Mouse (Mus musculus): ENCODE measurements around the gene Yars. TPM values are rescaled to one million over a fixed set of nuclear protein-coding genes. Genes with fewer than 3 reads are reported as not detected.
A peak's percentile ranks its signal among the peaks of the same experiment; 100 is the strongest.
"Not testable (repeated sequence)": the region's sequence is repeated elsewhere in the genome, so short reads cannot be mapped to it uniquely, and the experiment has no call there.

Yars gene
- polyA plus RNA-seq, 1 experiment, result not detected

GRCm38 (mm10) chr4:129206792-129207191 is 17.2 kb downstream of the Yars start:
- 94% methylated on average over 8 of the region's 8 CpGs for WGBS
- Histone ChIP-seq H3K27ac (ENCODE audit: insufficient read depth, low read depth, low read length) (no peak overlapping the region), H3K4me3 (ENCODE audit: insufficient read depth, low read depth, low read length) (no peak overlapping the region), H3K4me1 (ENCODE audit: control insufficient read depth, insufficient read depth, low read length) (peaks cover 3% of the 10 kb centered on the region)
- TF ChIP-seq POLR2A (IDR thresholded peaks at IDR 0.05; ENCODE audit: insufficient read depth, low read depth, low read length) (no peak), CTCF (IDR thresholded peaks at IDR 0.05; ENCODE audit: insufficient read depth, low read depth, low read length) (no peak)

DNA sequence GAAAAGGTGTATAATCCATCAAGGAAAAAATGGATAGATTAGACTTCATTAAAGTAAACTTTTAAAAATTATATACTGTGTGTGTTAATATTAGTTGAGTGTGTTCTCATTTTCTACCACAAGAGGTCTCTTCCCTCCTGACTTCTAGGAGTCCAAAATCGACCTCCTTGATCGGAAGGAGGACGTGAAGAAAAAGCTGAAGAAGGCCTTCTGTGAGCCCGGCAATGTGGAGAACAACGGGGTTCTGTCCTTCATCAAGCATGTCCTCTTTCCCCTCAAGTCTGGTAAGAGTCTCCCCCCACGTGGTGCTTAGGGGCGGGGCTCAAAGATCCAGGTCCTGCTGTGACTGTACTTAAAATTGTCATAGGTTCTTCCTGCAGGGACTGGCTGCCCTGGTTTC is 19.9 kb downstream of the Yars start:
- peaks cover under 1% of the 10 kb centered on the region for H3K4me1 ChIP-seq (ENCODE audit: control insufficient read depth, insufficient read depth, low read length)
- 39% methylated on average over 7 of the region's 7 CpGs for WGBS
- H3K4me3 ChIP-seq (ENCODE audit: insufficient read depth, low read depth, low read length), result no peak overlapping the region
- no peak overlapping the region for H3K27ac ChIP-seq (ENCODE audit: insufficient read depth, low read depth, low read length)
- 0 out of 2 replicates have a peak, but pooled peaks have one; percentile 29 for TF ChIP-seq CTCF (IDR thresholded peaks at IDR 0.05; ENCODE audit: insufficient read depth, low read depth, low read length)
- no peak for TF ChIP-seq POLR2A (IDR thresholded peaks at IDR 0.05; ENCODE audit: insufficient read depth, low read depth, low read length)

- Histone ChIP-seq H3K27ac (ENCODE audit: insufficient read depth, low read depth, low read length) (no peak overlapping the region), H3K4me3 (ENCODE audit: insufficient read depth, low read depth, low read length) (no peak overlapping the region), H3K4me1 (ENCODE audit: control insufficient read depth, insufficient read depth, low read length) (no peaks in the 10 kb centered on the region; the same call in 1 of the 2 replicates)
- TF ChIP-seq CTCF (IDR thresholded peaks at IDR 0.05; ENCODE audit: insufficient read depth, low read depth, low read length) (no peak), POLR2A (IDR thresholded peaks at IDR 0.05; ENCODE audit: insufficient read depth, low read depth, low read length) (no peak)
- 74% methylated on average over 4 of the region's 4 CpGs for WGBS
Observed at GRCm38 (mm10) chr4:129211461-129211860, 21.9 kb downstream of the Yars start.

DNA sequence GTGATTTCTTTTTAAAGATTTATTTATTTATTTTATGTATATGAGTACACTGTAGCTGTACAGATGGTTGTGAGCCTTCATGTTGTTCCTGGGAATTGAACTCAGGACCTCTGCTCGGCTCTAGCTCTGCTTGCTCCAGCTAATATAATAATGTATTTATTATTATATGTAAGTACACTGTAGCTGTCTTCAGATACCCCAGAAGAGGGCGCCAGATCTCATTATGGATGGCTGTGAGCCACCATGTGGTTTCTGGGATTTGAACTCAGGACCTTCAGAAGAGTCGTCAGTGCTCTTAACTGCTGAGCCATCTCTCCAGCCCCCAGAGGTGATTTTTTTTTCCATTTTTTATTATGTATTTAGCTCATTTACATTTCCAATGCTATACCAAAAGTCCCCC is 22.9 kb downstream of the Yars start:
- H3K4me1 ChIP-seq (ENCODE audit: control insufficient read depth, insufficient read depth, low read length); H3K27ac ChIP-seq (ENCODE audit: insufficient read depth, low read depth, low read length); H3K4me3 ChIP-seq (ENCODE audit: insufficient read depth, low read depth, low read length): not testable (repeated sequence)
- WGBS, result 73% methylated on average over 3 of the region's 3 CpGs

GRCm38 (mm10) chr4:129218569-129219175 is 29.1 kb downstream of the Yars start:
- Histone ChIP-seq H3K27ac (ENCODE audit: insufficient read depth, low read depth, low read length) (no peak overlapping the region), H3K4me3 (ENCODE audit: insufficient read depth, low read depth, low read length) (no peak overlapping the region), H3K4me1 (ENCODE audit: control insufficient read depth, insufficient read depth, low read length) (peaks cover 20% of the 10 kb centered on the region)
- WGBS, result 57% methylated on average over 7 of the region's 7 CpGs
- TF ChIP-seq POLR2A (IDR thresholded peaks at IDR 0.05; ENCODE audit: insufficient read depth, low read depth, low read length) (no peak), CTCF (IDR thresholded peaks at IDR 0.05; ENCODE audit: insufficient read depth, low read depth, low read length) (no peak)

- H3K4me1 ChIP-seq (ENCODE audit: control insufficient read depth, insufficient read depth, low read length), result peaks cover 25% of the 10 kb centered on the region
- TF ChIP-seq CTCF (IDR thresholded peaks at IDR 0.05; ENCODE audit: insufficient read depth, low read depth, low read length) (no peak), POLR2A (IDR thresholded peaks at IDR 0.05; ENCODE audit: insufficient read depth, low read depth, low read length) (no peak)
- no peak overlapping the region for H3K4me3 ChIP-seq (ENCODE audit: insufficient read depth, low read depth, low read length)
- no peak overlapping the region for H3K27ac ChIP-seq (ENCODE audit: insufficient read depth, low read depth, low read length)
- 77% methylated on average over 10 of the region's 10 CpGs for WGBS
Observed at GRCm38 (mm10) chr4:129219198-129219597, 29.6 kb downstream of the Yars start.

GRCm38 (mm10) chr4:129220376-129221089 is 31.0 kb downstream of the Yars start:
- Histone ChIP-seq H3K4me3 (ENCODE audit: insufficient read depth, low read depth, low read length) (no peak overlapping the region), H3K4me1 (ENCODE audit: control insufficient read depth, insufficient read depth, low read length) (peaks cover 27% of the 10 kb centered on the region), H3K27ac (ENCODE audit: insufficient read depth, low read depth, low read length) (no peak overlapping the region)
- TF ChIP-seq POLR2A (IDR thresholded peaks at IDR 0.05; ENCODE audit: insufficient read depth, low read depth, low read length) (no peak), CTCF (IDR thresholded peaks at IDR 0.05; ENCODE audit: insufficient read depth, low read depth, low read length) (no peak)
- 82% methylated on average over 7 of the region's 7 CpGs for WGBS

- H3K4me1 ChIP-seq (ENCODE audit: control insufficient read depth, insufficient read depth, low read length), result peaks cover 27% of the 10 kb centered on the region
- TF ChIP-seq CTCF (IDR thresholded peaks at IDR 0.05; ENCODE audit: insufficient read depth, low read depth, low read length) (no peak), POLR2A (IDR thresholded peaks at IDR 0.05; ENCODE audit: insufficient read depth, low read depth, low read length) (no peak)
Observed at GRCm38 (mm10) chr4:129221097-129222010, 31.8 kb downstream of the Yars start.

More at GRCm38 (mm10) chr4:129221097-129222010, 31.8 kb downstream of the Yars start:
- Histone ChIP-seq H3K4me3 (ENCODE audit: insufficient read depth, low read depth, low read length) (no peak overlapping the region), H3K27ac (ENCODE audit: insufficient read depth, low read depth, low read length) (no peak overlapping the region)
- 88% methylated on average over 23 of the region's 23 CpGs for WGBS
